Mouse (Mus musculus) brain, embryonic 14.5 days (tissue): ENCODE measurements around the gene Slc25a21.

Experiments used
- CTCF ChIP-seq: fragments of 200-500 bp; IDR thresholded peaks from 2 replicates; pipeline ENCODE4 v1.5.1; 2012; ENCODE audit warnings: inconsistent platforms, mild to moderate bottlenecking, moderate library complexity, borderline replicate concordance; ENCODE audit not compliant: insufficient read depth, insufficient read length; ENCODE audit errors: extremely low read depth
- POLR2A ChIP-seq: fragments of 200-500 bp; IDR thresholded peaks from 2 replicates; pipeline ENCODE4 v1.6.1; 2012; ENCODE audit warnings: mild to moderate bottlenecking, inconsistent platforms, borderline replicate concordance; ENCODE audit not compliant: poor library complexity, insufficient read depth, insufficient read length, severe bottlenecking; ENCODE audit errors: extremely low read depth

DNA sequence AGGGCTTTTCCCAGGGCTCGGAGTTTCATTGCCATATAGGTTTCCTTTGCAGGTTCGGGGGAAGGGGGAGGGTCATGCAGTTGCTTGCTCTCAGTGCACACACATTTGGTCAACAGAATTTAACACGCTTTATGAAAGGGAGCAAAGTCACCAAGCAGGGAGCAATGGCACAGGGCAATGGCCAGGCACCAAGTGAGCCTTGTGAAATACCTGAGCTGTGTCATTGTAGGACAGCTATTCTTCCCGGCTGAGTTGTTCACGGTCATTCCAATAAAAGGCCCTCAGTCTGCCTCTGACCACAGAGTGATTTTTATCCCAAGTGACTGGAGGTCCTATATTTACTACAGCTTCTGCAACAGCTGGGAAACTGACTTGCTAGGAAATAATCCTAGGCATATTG lies 427.9 kb downstream of the Slc25a21 start:
- no peak for TF ChIP-seq POLR2A
- TF ChIP-seq CTCF, result no peak
